Mouse (Mus musculus) urinary bladder, postnatal 10 days (tissue): ENCODE measurements around the gene Ablim1.

Experiments used
- DNase-seq: peaks from one replicate; pipeline ENCODE4 v3.0.0; 2022; ENCODE audit warnings: low spot score

The Ablim1 gene

DNA sequence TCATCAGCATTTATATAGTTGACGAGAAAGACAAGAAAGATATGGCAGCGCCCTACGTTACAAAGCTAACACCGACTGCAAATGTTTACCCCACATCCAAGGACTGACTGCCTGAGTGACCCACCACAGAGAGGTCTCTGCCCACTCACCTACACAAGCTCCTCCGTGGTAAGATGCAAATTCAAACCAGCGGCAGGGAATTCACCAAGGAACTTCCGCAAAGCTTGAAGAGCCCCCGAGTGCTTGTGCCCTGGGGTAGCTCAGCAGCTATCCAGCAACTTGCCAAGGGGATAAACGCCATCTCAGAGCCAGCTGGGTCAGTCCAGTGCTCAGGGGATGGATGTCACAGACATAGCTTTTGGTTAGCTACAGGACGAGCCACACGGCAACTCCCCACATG is 95.0 kb downstream of the Ablim1 start:
- DNase-seq = no peak

- no peak for DNase-seq
Observed at GRCm38 (mm10) chr19:57217161-57217560, 97.6 kb downstream of the Ablim1 start.

DNA sequence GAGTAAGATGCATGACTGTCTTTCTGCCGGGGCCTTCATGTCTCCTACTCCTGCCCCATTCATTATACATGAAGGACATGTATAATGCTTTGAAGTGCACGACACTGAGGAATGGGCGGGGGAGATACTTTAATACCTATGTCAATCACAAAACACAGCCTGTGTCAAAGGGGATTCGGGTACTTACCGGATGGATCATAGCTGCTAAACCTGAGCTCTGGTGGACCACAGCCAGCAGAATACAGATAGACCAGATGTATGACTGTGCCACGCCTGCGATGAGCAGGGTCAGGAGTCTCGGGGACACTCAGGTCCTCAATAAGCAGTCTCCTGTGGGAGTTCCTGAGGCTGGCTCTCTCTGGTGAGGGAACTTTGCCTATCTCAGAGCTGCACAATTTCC is 99.2 kb downstream of the Ablim1 start:
- no peak for DNase-seq

DNA sequence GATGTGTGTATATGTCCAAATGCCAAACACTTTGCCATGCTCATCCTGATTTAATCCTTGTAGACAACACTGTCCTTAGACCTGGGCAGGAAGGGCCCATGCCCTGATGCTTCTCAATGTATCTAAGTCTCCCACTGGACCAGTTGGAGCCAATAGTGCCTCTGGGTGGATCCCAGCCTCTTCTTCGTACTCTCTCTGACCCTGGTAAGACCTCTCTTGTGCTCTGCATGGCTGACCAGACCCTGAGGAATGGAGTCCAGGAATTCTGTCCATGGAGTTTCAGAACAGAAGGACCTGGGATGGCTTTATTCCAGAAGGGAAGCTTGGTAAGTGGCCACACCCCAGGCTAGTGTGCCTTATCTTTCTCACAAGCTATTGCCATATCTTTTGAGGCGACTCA is 102.3 kb downstream of the Ablim1 start:
- no peak for DNase-seq

- no peak for DNase-seq
Observed at GRCm38 (mm10) chr19:57211444-57212111, 103.1 kb downstream of the Ablim1 start.

GRCm38 (mm10) chr19:57210924-57211323 is 103.8 kb downstream of the Ablim1 start:
- no peak for DNase-seq

GRCm38 (mm10) chr19:57204101-57204500 is 110.6 kb downstream of the Ablim1 start:
- no peak for DNase-seq

DNA sequence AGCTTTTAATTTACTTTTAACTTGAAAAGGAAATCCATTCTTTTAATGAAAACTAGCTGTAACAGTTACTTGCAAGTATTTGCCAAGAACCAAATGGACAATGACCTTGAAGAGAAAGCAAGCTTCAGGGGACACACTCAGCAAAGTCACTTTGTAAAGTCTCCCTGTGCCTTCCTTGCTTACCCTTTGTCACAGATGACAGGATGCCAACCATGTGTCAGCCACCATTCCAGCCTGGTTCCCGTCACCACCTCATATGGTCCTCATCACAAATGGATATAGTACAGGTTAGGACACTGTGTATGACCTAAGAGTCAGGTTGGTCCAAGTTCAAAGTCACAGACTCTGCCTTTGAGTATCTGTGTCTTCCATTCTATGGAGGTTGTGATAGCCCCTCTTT is 112.2 kb downstream of the Ablim1 start:
- DNase-seq = no peak

DNA sequence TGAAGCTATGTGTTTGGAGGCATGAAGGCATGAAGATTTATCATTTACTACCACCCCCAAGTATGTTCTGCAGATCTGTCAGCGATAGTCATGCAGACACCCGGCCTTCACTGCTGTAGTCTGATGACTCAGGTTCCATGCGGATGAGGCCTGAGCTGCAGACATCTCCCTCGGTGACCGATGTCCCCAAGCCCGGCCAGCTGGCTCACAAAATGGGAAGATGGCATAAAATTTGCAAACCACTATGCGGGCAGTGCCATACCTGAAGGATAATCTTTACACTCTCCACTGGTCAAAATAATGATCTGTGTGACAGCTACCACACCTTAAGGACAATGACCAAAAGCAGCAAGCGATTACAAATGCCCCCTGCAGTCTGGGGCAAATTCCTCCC is 113.6 kb downstream of the Ablim1 start:
- no peak for DNase-seq

GRCm38 (mm10) chr19:57200477-57201089 is 114.1 kb downstream of the Ablim1 start:
- DNase-seq = no peak

GRCm38 (mm10) chr19:57199361-57199760 is 115.4 kb downstream of the Ablim1 start:
- no peak for DNase-seq

DNA sequence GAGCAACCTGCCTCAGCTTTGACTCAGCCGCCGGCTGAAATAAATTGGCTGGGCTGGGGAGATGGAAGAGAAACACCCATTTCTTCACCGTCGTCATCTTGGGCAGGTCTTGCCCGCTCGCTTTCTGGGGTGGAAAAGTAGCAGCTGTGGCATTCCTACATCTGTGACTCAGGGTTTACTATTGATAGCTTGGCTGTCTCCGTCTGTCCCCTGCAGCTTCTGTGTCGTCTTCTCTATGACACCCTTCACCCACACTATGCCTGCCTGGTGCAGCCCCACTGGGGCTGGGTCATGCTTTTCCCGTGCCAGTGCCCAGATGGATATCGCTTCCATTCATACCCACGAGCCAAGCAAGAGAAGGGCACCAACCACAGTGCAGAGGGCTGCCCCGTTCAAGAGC is 116.2 kb downstream of the Ablim1 start:
- DNase-seq = no peak

DNA sequence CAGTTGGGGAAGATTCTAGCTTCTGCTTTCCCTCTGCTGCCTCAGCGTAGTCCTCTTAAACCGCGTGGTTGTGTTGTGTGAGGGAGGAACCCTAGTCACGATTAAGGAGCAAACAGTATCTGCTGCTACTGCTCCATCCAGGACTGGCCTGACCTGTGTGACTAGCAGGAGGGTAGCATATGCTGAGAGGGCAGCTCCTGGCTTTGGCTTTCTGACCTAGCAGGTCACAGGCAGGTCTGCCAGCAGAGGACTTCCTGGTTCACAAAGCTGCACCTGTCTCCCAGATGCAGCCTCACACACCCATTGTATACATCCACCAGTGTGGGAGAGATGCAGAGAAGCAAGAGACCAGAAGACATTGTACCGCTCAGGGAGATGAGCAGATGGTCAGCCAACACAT is 116.7 kb downstream of the Ablim1 start:
- DNase-seq = no peak

DNA sequence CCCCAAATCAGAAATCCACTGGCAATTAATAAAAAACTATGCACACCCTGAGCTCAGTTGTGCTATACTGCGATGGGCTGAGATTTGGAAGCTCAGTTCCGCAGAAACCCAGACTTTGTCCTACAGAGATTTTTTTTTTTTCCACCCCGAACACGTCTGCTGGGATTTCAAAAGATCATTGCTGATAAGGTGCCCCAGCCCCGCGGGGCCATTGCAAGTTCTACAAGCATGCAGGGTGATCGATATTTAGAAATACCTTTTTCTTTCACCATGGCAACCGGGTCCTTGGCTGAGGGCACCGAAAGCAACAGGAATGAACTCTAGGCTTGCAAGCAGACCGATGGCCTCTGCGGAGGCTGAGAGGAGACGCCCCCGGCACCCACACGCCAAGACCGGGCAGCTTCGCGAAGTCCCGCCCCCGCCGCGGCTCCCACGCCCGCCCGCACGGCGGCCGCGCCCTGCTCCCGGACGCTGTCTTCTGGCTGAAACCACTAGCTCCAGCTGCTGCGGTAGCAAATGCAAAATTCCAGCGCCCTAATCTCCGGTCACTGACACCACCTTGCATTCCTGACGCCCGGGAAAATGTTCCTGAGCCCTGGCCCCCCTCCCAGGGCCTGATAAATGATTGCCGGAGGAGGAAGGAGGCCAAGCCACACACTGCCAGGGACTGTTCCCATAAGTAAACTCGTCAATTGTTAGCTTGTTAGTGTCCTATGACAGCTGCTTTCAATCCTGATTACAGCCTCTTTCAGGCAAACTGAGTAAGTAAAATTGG is 117.5 kb downstream of the Ablim1 start:
- no peak for DNase-seq

DNA sequence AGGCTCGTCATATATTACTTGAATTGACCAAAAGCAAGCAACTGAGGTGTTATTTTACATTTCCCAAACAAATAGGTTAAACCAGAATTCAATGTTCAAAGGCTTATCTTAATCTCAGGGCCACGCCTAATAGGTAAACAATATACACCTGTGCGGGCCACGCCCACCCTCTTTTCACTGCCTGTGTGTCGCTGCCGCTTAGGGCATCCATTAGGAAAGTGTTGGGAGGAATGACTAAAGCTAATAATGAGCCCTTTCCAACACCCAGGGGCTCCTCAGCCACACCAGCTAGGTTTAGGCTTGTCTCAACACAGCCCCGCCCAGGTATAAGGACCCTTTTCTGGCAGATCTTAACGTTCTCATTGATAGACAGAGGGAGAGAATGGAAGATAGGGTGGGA is 118.1 kb downstream of the Ablim1 start:
- no peak for DNase-seq

DNA sequence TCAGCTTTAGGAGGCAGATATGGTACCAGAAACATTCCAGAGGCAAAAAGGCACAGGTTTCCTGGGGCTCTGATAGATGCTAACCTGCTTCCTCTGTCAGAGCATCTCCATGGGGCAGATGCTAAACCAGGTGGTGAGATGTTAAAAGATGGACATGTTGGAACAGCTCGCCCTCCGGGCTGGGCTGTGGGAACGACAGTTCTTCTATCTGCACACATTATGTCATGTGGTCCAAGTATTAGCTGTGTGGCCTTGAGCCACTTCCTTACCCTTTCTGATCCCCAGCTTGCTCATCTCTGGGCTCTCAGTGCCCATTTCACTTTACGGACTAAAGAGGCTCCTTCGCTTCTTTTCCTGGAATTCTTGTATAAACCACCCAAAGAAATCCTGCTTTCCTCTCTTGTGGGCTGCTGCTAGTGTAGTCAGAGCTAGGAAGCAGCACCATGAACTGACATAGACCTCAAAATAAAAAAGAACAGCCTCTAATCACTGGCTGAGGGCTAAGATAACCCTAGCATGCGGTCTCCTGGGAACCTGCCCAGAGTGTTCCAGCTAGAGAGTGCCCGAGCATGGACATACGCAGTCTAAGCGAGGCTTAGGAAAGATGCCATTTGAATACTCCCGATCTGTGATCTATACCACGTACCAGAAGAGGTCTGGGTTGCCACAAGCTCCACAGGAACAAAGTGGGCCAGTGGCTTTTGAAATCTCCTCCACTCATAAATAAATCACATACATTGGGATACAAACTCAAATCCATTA is 119.4 kb downstream of the Ablim1 start:
- no peak for DNase-seq

DNA sequence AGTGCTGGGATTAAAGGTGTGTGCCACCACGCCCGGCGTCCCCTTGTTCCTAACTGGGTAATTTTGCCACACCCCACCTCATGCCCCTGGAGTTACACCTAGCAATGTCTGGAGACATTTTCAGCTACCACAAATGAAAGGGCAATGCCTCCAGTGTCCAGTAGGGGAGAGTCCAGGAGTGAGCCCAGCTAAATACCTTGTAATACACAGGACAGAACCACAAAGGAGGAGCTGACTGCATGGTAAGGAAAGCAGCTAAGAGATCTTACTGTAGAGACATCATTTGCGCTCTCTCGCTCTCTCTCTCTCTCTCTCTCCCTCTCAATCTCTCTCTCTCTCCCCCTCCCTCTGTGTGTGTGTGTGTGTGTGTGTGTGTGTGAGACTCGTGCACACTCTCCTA is 120.8 kb downstream of the Ablim1 start:
- no peak for DNase-seq

GRCm38 (mm10) chr19:57193382-57193781 is 121.3 kb downstream of the Ablim1 start:
- no peak for DNase-seq

- no peak for DNase-seq
Observed at GRCm38 (mm10) chr19:57191109-57191508, 123.6 kb downstream of the Ablim1 start.

DNA sequence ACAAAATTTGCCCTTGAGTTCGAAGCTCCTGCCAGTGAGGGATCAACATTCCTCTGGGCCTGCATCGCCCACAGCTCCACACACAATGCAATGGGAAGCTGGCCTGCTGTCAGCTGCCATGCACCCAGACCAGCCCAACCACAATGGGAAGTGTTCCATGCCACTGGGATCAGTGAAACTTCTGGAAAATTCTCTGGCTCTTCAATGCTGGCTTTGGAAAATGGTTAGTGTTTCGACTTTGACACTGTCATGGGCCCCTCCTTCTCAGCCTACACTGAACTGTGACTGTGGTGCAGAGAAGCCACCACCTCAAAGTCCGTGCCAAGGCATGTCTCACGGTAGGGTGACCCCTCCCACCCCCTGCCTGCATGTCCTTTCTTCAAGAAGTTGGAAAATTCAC is 125.3 kb downstream of the Ablim1 start:
- DNase-seq = no peak

DNA sequence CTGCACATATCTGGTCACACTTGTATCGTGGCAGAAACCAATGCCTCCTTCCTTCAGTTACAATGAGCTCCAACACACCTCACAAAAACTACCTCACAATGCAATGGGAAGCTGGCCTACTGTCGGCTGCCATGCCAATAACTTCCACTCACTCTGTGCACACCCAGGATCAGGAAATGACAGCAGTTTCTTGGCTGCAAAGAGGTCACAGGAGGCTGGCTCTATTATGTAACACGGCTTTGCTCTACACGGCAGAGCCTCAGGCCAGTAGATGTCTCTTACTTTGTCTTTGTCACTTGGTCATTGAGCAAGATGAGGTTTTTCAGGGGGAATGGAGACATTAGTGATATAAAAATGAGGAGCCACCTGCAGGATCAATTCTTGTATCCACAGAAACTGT is 126.2 kb downstream of the Ablim1 start:
- DNase-seq = no peak

DNA sequence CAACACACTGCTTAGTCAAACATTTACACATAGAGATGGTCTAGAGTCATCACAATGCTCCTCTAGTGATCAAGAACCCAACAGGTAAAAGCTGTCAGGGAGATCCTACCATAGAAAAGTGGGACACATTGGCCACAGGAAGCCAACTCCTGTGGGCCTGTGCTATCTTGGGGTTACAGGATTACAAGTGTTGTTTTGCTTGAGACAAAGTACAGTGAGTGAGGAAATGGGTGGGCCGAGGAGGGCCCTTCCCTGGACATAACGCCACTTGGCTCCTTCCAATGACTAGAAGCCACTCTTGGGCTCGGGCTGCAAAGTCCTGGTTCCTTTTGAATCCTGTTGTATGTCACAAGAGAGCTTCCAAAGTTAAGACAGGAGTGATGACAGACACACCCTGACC is 129.7 kb downstream of the Ablim1 start:
- DNase-seq = no peak
